Mouse (Mus musculus): ENCODE measurements around the gene Wscd2.

DNA sequence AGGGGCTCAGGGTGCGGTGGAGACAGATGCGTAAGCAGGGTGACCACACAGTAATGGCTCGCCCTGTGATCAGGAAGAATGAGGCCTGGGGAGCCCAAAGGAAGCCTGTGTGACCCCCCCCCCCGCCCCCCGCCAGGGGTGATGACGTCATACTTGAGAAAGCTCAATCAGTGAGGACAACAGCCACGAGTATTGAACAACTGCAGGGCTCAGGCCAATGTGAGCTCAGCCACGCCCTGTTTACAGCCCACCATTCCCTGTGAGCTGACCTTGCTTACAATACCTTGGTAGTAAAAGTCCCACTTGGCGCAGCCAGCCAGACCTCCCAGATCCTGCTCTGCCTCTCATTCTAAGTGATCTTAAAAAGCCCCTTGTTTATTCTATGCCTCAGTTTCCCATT lies 90.7 kb downstream of the Wscd2 start:
- no peak for TF ChIP-seq HCFC1 (IDR thresholded peaks at IDR 0.05; ENCODE audit: borderline replicate concordance, insufficient read depth, low read length)
- no peak for TF ChIP-seq MAFK (IDR thresholded peaks at IDR 0.05; ENCODE audit: insufficient read depth, low read depth, low read length)
